Mouse (Mus musculus) urinary bladder, postnatal 25 days (tissue): ENCODE measurements at regions not wholly inside any gene's neighbourhood (a gene's known extent, or its start where the extent isn't known, plus 50 kb on each side); places are given as distances from the start of the nearest gene placed in this dataset.

Source experiments
- DNase-seq: peaks from one replicate; pipeline ENCODE4 v3.0.0; 2022; ENCODE audit warnings: low spot score

DNA sequence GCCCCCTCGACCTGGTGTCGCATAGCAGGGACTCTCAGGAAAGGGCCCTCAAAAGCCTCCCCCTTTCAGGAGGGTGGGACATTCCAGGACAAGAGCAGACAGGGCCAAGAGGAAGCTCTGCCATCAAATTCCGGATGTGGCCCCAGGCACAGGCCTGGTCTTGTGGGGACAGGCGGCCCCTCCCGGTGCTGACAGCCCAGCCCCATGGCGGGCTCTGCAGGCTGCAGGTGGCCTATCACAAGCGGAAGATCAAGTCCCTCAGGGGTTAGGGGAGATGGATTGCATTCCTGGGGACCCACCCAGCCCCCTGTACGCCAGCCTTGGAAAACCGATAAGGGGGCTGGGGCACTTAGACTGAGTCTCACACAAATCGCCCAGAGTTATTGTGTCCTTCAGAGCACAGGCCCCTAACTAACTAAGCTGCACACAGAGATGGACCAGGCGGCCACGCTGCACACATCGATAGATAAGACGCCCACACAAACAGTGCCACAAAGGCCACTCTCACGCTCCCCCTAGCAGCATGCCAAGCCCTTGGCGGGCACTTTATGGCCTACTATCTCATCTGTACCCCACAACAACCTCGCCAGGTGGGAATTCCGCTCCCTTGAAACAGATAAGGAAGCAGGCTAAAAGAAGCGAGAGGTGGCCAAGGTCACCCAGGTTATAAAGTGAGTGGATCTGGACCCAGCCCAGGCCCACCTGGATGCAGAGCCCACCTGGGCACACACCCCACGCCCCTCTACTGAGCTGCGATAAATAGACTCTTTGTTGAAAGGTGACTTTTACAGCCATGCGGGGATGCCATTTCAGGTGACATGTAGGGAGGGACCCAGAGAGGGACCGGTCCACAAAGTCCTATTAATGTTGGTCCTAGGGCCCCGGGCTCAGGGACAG lies 55.5 kb downstream of the Gm5294 start:
- peak; percentile 19 for DNase-seq

DNA sequence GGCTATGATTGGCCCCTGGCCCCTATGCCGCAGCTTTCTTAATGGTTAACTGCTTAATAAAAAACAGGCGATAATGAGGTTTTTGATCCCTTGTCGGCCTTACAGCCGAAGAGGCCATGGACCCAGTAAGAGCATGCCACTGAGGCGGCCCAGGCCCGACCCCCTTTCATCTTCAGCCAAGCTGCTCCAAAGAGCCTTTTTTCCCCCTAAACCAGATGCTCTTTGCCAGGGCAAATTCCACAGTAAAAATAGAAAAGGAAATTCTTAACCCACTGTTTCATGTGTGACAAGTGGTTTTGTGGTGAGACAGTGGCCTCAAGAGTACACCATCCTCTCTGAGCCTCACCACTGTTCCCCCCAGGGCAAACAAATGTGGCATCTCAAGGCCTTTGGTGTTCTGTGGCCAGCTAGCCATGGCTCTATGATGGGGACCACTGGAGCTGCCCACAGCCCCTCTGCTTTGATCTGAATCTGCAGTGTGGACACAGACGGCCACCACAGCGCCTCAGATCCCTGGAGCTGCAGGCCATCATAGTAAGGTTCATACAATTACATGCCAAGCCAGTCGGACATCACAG lies 61.9 kb downstream of the Gm5294 start:
- no peak for DNase-seq

DNA sequence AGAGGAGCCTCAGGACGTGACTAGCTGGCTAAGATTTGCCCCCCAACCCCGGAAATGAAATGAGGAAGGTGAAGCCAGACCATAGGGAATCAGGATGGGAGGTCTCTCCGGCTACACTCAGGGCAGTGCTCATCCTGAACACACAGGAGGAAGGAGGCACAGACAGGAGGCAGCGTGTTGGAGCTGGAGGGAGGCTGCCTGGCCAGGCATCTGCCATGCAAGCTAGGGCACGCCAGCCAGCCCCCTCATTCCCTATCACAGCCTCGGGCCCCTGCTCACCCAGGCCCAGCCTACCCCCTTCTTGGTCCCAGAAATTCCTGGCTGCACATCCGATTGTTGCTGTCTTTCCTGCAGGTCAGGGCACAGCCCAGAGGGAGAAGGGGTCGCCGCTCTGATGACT lies 63.7 kb downstream of the Gm5294 start:
- DNase-seq = no peak

DNA sequence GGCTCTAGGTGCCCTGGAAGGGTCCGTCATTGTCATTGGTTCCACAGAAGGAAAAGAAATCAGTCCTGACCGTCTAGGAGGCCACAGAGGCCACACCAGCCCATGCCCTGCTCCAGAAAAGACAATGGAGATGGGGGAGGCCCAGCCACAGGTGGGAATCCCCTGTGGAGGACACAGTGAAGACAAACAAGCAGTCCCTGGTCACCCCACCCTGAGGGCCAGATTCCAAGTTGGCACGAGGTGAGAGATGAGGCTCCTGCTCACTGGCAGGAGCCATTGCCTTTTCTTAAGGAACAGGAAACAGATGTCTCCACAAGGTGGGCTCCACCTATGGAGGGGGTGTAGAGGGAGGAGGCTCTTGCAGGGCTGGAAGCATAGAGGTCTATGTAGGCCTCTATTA lies 66.0 kb downstream of the Gm5294 start:
- no peak for DNase-seq

DNA sequence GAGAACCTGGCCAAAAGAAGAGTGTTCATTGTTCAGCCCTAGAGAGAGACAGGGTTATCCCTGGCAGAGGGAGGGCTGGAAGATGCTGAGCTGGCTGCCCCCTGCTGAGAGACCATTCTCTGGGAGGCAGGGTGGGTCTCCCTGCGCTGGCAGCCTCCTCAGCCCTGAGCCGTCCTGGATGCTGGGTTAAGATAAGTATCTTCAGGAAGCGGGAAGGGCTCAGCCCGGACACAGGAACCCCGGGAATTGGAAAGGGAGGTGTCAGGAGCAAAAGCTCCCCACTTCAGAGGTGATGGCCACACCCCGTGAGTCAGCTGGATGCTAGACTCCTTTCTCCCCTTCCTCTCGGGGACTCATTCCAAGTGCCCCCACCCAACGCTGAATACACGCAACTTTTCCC lies 68.9 kb downstream of the Gm5294 start:
- DNase-seq = no peak

DNA sequence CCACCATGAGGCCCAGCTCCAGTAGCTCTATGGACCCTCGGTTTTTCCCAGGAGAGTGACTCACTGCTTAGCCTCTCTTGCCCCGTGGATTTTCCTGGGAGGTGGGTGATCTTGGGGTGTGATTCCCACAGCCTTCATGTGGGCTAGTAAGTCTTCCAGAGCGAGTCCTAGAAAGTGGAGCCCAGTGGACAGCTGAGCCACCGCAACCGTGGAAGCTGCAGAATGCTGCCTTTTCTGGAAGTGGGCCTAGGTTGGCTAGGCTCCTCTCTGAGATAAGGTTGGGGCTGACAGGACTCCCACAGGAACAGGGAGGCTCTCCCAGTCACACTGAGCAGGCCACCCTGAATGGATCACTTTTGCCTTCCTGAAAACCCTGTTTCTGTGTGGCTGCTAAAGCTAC lies 69.9 kb downstream of the Gm5294 start:
- no peak for DNase-seq

DNA sequence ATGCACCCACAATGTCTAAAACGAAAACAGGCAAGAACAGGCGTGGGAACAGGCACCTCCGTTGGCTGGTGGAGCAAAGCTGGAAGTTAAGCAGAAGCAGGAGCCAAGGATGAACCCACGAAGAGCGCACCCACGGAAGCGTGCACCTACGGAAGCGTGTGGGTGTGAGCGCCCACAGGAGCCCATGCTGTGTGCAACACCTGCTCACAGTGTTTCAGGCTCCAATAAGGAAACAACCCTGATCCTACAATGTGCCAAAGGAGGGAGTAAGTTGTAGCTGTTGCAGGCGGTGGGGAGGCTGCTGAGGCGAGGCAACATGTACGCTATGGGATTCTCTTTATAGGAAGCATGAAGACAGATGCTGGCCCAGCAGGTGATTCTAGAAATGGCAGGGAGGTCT lies 74.6 kb downstream of the Gm5294 start:
- DNase-seq = no peak

DNA sequence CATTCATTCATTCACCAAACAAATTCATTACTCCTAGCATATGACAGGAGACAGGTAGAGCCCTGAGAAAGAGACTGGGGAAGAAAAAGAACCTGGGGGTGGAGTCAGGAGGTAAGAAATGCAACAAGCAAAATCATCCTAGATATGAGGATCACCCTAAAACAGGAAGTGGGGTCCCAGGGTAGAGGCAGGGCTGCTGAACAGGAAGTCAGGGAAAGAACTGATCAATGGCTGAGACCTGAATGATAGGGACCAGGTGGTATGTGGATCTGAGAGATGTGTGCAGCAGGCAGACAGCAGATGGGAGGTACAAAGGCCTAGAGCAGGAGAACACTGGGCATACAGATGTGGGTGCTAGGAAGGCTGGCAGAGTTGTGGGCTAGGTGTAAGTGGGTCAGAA lies 77.4 kb downstream of the Gm5294 start:
- DNase-seq = no peak

DNA sequence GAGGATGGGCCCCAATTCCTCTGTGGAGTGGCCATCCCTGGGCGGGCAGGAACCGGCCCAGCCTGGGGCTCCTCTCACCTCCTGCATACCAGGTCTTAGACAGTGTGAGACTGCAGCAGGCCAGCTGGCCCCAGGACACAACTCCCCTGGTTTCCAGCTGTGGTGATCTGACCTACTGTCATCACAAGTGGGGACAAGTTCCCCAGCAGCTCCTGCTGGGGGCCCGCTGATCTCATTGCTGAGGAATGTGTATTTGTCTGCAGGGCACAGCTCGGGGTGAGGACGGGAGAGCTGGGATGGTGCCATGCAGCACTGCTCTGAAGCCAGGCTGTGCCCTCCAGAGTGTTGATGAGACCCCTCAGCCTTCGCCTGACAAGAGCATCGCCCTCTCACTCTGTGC lies 78.6 kb downstream of the Gm5294 start:
- no peak for DNase-seq

DNA sequence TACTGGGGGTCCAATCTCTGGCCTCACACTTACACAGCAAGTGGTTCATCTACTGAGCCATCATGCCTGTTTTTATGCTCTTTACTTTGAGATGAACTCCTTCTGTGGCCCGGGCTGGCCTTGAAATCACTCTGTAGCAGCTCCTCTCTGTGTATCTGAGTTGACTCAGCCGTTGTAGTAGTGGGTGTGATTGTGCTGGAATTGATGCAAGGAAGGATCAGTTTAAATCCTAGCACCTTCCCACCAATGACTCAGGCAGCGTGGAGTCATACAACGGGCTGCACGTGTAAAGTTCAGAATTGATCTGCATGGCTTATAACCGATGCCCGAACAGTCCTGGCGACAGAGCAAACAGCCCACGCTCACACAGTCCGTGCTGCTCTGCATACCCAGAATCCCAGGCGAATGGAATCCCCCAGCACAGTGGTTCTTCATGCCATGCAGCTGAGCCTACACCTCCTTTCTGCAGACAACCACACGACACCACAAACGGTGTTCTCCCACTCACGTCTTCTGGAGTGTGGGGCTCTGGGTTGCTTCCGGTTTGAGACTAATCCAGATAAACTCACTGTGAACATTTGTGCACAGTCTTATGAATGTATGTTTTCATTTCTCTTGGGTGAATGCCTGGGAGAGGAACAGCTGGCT lies 81.2 kb downstream of the Gm5294 start:
- DNase-seq = no peak

DNA sequence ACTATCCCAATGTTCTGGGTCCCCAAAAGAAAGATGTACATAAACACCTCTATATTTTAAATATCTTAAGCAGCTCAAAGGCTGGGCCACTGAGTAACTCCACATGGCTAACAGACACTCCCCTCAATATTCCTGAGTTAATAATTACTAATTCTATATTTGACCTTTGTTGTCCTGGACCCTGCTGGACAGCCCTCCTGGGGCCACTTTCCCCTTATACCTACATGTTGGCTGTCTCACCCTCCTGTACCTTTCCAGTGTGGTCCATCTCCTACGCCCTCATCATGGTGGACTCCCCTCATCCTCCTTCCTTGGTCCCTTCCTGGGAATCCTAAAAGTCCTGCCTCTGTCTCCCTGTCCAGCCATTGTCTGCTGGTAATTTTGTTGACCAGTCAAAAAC lies 82.4 kb downstream of the Gm5294 start:
- no peak for DNase-seq

DNA sequence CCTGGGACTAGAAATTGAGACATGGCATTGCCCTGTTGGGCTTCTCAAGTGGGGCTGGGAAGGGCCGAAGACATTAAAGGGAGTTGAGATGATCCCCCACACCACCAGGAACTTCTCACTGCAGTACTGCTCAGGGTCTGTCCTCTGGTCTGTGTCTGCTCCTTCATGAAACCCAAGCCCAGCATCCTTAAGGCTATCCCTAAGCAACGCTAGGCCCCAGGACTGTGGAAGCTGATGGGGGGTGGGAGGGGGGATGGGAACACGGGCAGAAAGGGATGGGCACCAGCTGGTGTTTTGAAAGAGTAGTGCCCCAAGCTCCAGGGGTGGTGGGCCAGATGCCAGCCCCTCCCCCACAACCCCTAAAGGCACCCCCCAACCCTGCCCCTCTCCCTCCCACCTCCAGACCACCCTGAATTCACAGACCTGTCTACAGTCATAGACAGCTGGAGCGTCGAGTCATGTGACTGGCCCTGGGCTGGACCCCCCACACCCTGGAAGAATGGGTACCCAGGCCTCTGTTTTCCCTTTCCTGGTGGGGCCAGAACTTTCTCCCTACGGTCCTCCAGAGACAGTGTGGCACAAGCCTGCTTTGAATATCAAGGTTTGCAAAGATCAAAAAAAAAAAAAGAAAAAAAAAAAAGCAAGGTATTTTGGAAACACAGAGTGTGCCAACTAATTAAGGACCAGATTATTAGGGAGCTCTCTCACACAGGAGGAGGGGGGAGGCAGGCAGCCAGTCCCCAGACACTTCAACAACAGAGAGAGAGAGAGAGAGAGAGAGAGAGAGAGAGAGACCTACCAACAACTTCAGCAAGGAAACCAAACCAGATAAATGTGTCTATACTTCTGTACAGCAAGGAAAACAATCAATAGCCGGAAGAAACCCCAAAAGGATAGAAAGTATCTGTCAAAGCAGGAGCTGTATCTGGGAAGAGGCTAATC lies 85.1 kb downstream of the Pdgfa start:
- no peak for DNase-seq

DNA sequence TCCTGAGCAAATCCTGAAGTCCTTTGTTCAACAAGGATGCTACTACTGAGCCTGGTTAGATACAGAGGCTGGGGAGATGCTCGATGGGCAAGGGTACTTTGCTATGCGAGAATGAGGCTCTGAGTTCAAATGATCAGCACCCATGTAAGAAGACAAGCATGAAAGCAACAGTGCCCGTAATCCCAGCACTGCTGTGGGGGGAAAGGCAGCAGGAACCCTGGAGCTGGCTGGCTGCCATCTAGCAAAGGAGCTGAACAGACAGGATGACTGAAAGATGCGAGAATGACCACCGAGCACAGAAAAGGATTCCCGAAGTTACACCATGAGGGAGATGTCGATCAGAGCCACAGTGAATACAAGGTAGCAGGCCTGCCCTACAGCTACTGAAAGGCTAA lies 84.5 kb downstream of the Pdgfa start:
- DNase-seq = no peak

DNA sequence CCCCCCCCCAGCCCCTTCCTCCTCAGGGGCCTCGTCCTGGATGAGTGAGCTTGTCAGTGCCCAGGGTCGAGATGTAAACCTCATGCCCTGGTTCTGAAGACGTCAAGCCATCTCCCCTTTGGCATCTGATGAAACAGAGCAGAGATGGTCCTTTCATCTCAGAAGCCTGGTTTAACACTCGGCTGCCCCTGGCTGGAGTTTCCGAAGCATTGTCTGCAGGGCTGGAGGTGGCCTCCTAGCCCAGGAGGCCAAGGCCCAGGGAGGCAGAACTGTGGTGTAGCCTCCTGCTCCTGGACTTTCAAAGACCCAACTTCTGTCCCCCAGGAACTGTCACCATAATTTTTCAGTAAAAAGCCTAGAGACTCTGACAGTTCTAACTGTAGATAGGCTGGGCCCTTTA lies 82.1 kb downstream of the Pdgfa start:
- DNase-seq = no peak

DNA sequence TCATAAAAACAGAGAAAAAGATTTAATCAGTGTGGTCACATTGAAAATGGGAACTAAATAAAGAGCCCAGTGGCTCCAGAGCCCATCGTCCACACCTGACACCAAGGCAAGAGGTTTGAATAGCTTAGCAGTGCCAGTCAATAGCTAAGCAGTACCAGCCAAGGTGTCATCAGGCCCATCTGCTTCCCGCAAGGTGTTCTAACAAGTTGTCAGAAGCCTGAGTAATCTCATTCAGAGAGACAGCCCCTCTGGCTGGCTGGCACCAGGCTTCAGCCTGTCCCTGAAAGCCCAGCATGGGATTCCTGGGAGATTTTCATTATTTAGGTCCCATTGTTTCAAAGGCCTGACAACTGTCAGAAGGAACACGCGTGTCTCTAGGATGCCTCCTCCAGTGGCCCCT lies 81.7 kb downstream of the Pdgfa start:
- no peak for DNase-seq

DNA sequence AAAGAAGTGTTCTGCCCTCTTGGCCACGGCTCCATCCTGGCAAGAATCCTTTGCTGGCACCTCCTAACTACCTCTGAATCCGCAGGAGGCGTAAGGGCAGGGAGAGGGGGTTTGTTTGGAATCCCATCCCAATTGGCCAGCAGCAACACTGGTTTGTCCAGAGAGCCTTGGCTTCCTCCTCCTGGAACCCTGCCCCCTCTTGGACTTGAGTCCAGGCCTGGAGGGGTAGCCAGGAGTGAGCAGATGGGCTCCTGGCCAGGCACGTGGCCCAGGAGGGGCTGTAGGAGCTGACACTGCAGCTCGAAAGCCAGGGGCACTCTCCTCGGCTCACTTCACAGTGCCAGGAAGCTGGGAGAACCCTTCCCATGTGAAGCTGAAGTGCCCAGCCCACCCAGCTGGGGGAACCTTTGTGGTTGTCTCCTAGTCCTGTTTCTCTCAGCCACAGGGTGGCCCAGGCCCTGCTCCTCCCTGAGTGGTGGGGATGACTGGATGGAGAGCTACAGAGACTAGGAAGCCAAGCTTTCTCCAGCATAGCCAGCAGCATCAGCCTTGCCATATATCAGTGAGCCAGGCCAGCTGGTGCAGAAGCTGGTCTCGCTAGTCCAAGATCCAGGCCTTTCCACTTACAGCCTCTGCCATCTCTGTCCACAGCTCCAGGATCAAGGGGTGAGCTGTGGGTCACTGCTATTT lies 76.9 kb downstream of the Pdgfa start:
- peak; percentile 35 for DNase-seq

DNA sequence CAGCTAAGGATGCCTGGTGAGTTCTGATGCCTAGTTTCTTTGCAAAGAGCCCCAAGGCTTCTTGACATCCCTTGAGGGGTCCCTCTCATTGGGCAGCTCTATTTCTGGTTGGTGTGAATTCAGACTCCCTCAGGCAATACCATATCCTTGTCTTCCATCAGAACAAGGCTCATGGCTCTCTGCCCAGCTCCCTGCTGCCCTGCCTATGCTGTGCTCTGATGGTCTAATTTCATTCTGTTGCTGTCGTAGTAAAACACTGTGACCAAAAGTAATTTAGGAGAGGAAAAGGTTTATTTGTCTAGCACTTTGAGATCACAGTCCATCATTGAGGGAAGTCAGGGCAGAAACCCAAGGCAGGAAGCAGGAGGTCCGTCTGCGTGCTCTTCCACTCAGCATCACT lies 75.1 kb downstream of the Pdgfa start:
- no peak for DNase-seq
